ENCODE assay signal across 22 mouse cellular contexts in genomic region chr11:47049756-47050155, GRCm38 (mm10).
DNase-seq lines count a peak whose midpoint lies in the region; ATAC-seq lines count a peak whose summit lies in the region.
"Had no signal": no experiment of that assay in that cellular context is flagged by ENCODE, and none has a peak within 500 bp of the region (broad histone marks: within the 10 kb centered on the region; RNA-seq: fewer than 3 reads in every experiment).

No protein-coding gene starts in this region.

- H3K9me3 ChIP-seq in megakaryocyte, embryonic 14.5 days = peaks cover 7% of the 10 kb centered on the region; the same call in 1 of the 2 replicates

- H3K27me3 ChIP-seq in megakaryocyte, embryonic 14.5 days (replicated peaks) = no peaks in the 10 kb centered on the region
- H3K27me3 ChIP-seq: CH12.LX, Patski had no signal

- no peak for ATAC-seq in megakaryocyte, adult 5-6 weeks (ENCODE audit: poor library complexity, severe bottlenecking)
- ATAC-seq: activated CD4-positive, CD25-positive, alpha-beta regulatory T cell, adult 4 months; CD4-positive, CD25-positive, alpha-beta regulatory T cell, adult 4 months; Patski had no signal

- intact Hi-C loops in left cerebral cortex, postnatal 4 days (cut with DNase I) = no loop called here

- no peaks in the 10 kb centered on the region for H3K36me3 ChIP-seq in megakaryocyte, embryonic 14.5 days (replicated peaks; ENCODE audit: low read length)
- H3K36me3 ChIP-seq: G1E had no signal

- peak overlapping the region; percentile 23 for H3K4me3 ChIP-seq in megakaryocyte, embryonic 14.5 days (replicated peaks)

- DNase-seq in cerebellum, postnatal 10 days = peak; percentile 25 to 60
- no peak for DNase-seq in cerebellum, postnatal 36 days
- DNase-seq in cerebellum, postnatal 14 days = peak; percentile 3 to 5
- DNase-seq in cerebellum, postnatal 25 days = no peak
- DNase-seq in left cerebral cortex, postnatal 4 days = peak; percentile 51
- no peak for DNase-seq in left cerebral cortex, adult 9 months (ENCODE audit: low spot score in 2 of 2)
- DNase-seq: adrenal gland, adult 2 months; adrenal gland, adult 8-10 months; adrenal gland, postnatal 10 days; adrenal gland, postnatal 14 days; adrenal gland, postnatal 25 days; adrenal gland, postnatal 36 days; B cell, adult 2 months; cerebellum, adult 11 months; cerebellum, adult 11-12 months had no signal

- no peaks in the 10 kb centered on the region for H3K4me1 ChIP-seq in megakaryocyte, embryonic 14.5 days

Comparison
In these comparisons a context has a peak if more than half of its experiments do, and no peak if none do; other contexts are left out.
1. DNase-seq: peak in cerebellum, postnatal 10 days (2 of 2), cerebellum, postnatal 14 days (2 of 2) and left cerebral cortex, postnatal 4 days (single experiment); none in cerebellum, postnatal 36 days (0 of 2), cerebellum, postnatal 25 days (0 of 2) and left cerebral cortex, adult 9 months (0 of 2).